Mouse (Mus musculus): ENCODE measurements around the gene Rtp3. TPM values are rescaled to one million over a fixed set of nuclear protein-coding genes. Genes with fewer than 3 reads are reported as not detected.

The Rtp3 gene
- polyA plus RNA-seq, 1 experiment from 2014 or later = 1.1 TPM

- Histone ChIP-seq H3K9ac (no peak overlapping the region), H3K4me2 (no peak overlapping the region), H3K9me3 (no peaks in the 10 kb centered on the region), H3K4me1 (no peaks in the 10 kb centered on the region), H3K27ac (no peak overlapping the region), H3K27me3 (no peaks in the 10 kb centered on the region), H3K4me3 (no peak overlapping the region), H3K36me3 (no peaks in the 10 kb centered on the region)
- 80% methylated on average over 7 of the region's 7 CpGs for WGBS
- ATAC-seq (ENCODE audit: borderline replicate concordance, extremely low read depth, low FRiP score, low TSS enrichment) = no peak
These were observed 54.4 kb downstream of the Rtp3 start for GRCm38 (mm10) chr9:110935941-110936340.

Other genes with a start within 250 kb of the Rtp3 start
- gene Myl3, start 248.7 kb downstream of the Rtp3 start, polyA plus RNA-seq (2015; fragmentation: Nextera tagmentation; extraction: Ambion mirVana) = 19.8 and 68.6 TPM in 2 replicates
- gene Pth1r, start 243.4 kb downstream of the Rtp3 start, polyA plus RNA-seq (2015; fragmentation: Nextera tagmentation; extraction: Ambion mirVana) = 78.8 and 79.7 TPM in 2 replicates
- gene Prss42, start 192.4 kb downstream of the Rtp3 start, polyA plus RNA-seq (2015; fragmentation: Nextera tagmentation; extraction: Ambion mirVana) = not detected in 2 replicates
- gene Prss44, start 176.6 kb downstream of the Rtp3 start, polyA plus RNA-seq (2015; fragmentation: Nextera tagmentation; extraction: Ambion mirVana) = not detected in 2 replicates
- gene Prss43, start 163.9 kb downstream of the Rtp3 start, polyA plus RNA-seq (2015; fragmentation: Nextera tagmentation; extraction: Ambion mirVana) = not detected in 2 replicates
- not detected in 2 replicates for gene Prss45, start 156.0 kb downstream of the Rtp3 start, polyA plus RNA-seq (2015; fragmentation: Nextera tagmentation; extraction: Ambion mirVana)
- not detected in 2 replicates for gene Prss46, start 146.1 kb downstream of the Rtp3 start, polyA plus RNA-seq (2015; fragmentation: Nextera tagmentation; extraction: Ambion mirVana)
- 0.14 TPM in 1 of 2 replicates, not detected in the other for gene Prss50, start 132.6 kb downstream of the Rtp3 start, polyA plus RNA-seq (2015; fragmentation: Nextera tagmentation; extraction: Ambion mirVana)
- gene Als2cl, start 110.7 kb downstream of the Rtp3 start, polyA plus RNA-seq (2015; fragmentation: Nextera tagmentation; extraction: Ambion mirVana) = 5.9 and 8.7 TPM in 2 replicates
- 1.1 and 1.3 TPM in 2 replicates for gene Tmie, start 110.5 kb downstream of the Rtp3 start, polyA plus RNA-seq (2015; fragmentation: Nextera tagmentation; extraction: Ambion mirVana)
- gene Fam240a, start 73.7 kb downstream of the Rtp3 start, polyA plus RNA-seq (2015; fragmentation: Nextera tagmentation; extraction: Ambion mirVana) = not detected in 2 replicates
- gene Tdgf1, start 44.4 kb downstream of the Rtp3 start, polyA plus RNA-seq (2015; fragmentation: Nextera tagmentation; extraction: Ambion mirVana) = not detected in 2 replicates
- gene Lrrc2, start 39.0 kb downstream of the Rtp3 start, polyA plus RNA-seq (2015; fragmentation: Nextera tagmentation; extraction: Ambion mirVana) = 0.19 and 0.45 TPM in 2 replicates
- 1.5 and 2.7 TPM in 2 replicates for gene Ltf, start 28.7 kb upstream of the Rtp3 start, polyA plus RNA-seq (2015; fragmentation: Nextera tagmentation; extraction: Ambion mirVana)
- 3.7 and 4.6 TPM in 2 replicates for gene Ccrl2, start 66.9 kb upstream of the Rtp3 start, polyA plus RNA-seq (2015; fragmentation: Nextera tagmentation; extraction: Ambion mirVana)
- gene Lrrfip2, start 127.0 kb upstream of the Rtp3 start, polyA plus RNA-seq (2015; fragmentation: Nextera tagmentation; extraction: Ambion mirVana) = 42.3 and 46.1 TPM in 2 replicates

Data from lung, embryonic 15.5 days (tissue).